Mouse (Mus musculus): ENCODE data around the gene Stoml1.
"Not testable (repeated sequence)": the region's sequence is repeated elsewhere in the genome, so short reads cannot be mapped to it uniquely, and the experiment has no call there.

The Stoml1 gene

DNA sequence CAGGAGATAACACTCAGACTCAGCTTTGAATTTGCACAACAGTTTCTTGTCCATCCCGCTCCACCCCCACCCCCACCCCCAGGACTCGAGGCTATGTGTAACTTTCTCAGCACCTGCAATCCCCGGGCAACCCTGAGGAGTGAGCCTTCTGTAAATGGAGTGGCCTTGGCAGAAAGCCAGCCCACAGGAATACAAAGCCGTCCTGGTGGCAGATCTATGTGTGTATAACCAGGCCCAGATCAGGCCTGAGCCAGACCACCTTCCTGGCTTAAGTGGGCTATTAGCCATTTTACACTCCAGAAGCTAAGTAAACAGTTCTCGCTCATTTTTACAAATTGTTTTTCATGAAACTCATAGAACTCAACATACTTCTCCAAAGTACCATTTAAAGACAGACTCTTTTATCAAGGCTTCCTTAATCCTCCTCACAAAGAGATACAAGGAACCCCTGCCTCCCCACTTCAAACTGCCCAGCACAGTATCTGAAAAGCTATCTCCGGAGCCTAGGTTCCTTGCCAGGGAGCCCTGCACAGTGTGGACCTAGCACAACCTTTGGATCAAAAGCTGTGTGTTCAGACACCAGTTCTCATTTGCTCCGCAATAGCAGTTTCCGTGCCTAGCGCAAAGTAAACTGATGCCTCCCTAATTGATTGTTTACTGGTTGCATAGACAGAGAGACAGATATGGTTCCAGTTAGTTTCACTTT, 11.0 kb upstream of the Stoml1 start:
- peak; percentile 56 for DNase-seq (ENCODE audit: low read depth, low spot score)

DNA sequence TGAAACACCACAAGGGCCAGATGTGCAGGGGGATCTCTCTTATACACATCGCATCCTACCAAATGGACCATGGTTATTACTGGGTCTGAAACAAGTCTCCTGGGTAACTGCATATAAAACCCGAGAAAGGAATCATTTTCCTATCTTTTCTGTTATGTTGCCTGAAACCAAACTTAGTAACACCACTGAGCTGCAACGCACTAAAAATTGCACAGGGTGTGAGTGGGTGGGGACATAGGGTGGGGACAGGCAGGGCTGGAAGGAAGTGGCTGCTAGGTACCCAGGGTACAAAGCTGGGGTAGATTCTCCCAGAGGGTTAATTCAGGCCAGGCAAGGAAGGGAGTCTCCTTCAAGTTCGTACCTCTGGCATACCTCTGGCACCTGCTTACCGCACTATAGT, 10.3 kb upstream of the Stoml1 start:
- DNase-seq (ENCODE audit: low read depth, low spot score) = no peak

DNA sequence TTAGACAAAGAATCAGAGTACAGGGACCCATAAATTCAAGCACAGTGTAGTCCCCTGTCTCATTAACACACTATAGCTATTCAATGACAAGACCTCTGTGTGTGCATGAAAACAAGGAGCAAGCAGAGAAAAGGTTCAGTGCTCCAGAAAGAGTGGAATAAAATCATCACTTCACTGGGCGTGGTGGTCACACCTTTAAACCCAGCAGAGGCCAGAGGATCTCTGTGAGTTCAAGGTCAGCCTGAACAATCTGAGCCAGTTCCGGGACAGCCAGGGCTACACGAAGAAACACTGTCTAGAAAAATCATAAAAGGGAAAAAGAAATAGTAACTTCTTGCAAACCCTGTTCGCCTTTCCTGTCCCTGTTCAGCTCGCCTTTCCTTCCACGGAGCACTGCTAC, 9.3 kb upstream of the Stoml1 start:
- DNase-seq (ENCODE audit: low read depth, low spot score) = no peak

DNA sequence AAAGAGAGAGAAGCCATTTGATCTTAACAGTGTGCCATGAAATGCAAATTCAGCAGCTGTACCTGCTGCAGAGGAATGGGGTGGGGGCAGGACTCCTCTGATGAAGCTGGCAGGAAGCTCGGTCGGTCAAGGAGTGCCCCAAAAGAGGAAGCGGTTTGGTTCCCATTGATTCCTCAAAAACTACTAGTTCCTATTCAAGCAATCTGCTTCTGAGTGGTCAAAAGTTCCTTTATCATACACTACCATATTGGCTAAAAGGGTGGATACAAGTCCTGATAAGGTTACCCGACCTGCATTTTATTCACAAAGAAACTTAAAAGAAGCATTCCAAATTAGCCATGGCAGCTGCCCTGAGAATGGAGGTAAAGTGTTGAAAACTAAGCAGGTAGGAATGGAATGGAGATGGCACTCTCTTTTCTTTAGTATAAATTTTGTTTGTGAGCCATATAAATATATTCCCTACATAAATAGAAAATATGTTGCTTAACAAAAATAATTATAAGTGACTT, 6.8 kb upstream of the Stoml1 start:
- DNase-seq (ENCODE audit: low read depth, low spot score) = no peak

DNA sequence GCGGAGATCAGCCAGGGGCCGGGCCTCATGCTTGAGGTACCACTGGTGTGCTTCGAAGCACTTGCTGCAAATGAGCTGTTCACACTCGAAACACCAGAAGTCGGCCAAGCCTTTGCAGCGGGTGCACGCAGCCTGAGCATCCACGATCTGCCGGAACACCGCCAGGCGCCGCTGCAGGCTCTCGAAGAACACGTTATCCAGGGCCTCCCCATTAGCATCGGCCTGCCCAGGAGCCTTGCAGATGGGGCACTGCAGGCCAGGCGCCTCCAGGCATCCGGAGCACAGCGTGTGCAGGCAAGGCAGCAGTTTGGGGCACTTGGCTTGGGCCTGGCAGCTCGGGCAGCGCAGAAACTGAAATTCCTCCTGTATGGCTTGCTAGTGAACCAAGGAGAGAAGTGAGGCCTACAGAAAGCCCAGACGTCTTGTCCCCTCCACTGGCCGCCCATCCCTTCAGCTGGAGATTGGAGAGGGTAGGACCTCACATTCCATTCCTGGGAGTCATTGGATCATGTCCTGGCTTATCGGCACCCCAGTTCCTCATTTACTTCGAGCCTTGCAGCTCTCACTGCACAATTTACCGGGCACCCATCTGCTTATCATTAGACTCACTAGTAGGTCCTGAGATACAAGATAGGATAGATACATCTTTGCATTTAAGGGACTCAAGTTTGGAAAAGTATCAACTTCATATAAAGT, 5.8 kb upstream of the Stoml1 start:
- DNase-seq (ENCODE audit: low read depth, low spot score) = peak; percentile 75

DNA sequence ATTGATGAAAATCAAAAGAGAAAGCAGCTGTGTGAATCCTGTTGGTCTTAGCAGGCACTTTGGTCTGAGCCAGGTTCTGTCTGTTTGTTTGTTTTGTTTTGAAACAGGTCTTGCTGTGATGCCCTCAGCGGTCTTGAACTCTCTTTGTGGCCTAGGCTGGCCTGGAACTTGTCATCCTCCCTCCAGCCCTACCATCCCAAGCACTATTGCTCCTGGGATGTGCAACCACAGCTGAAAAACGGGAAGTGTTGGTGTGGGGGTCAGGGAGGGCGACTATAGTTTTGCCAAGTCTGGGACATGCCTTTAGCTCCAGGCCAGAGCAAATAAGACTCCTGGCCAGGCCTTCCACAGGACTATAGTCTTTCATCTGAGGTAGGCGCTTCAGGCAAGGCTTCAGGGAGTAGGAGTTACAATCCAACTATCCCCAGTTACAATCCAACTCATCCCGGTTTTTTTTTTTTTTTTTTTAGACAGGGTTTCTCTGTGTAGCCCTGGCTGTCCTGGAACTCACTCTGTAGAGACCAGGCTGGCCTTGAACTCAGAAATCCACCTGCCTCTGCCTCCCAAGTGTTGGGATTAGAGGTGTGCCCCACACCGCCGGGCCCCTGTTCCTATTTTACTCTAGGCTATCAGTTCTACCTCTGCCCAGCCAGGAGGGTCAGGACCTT, 4.1 kb upstream of the Stoml1 start:
- DNase-seq (ENCODE audit: low read depth, low spot score) = no peak

DNA sequence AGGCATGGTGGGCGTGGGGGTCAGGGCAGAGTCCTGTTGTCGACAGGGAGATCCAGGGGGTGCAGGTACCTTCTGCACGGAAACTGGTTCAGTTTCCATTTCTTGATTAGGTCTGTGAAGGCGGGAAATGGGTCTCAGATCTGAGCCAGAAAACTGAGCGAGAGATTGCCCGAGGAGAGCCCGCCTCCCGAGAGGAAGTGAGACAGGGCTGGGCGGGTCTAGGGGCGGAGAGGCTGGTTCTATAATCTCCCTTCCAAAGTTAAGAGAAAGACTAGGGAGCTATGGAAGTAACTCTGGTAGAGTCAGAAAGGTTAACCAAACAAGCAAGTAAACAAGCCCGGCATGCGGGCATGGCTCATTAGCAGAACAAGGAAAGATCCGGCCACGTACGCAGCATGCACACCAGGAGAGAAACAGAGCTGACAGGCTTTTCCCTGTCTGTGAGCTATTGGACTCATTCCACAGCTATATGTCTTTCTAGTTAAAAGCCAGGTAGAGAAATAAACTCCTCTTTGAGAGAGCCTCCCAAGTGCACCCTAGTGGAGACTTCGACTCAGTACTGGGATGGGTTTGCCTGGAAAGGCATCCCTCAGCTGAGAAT, 3.3 kb upstream of the Stoml1 start, which contains the start of gene Pml:
Gene Pml (minus strand): TSS at position 195 of the 601 bp plus-strand sequence.
- peak; percentile 40 for DNase-seq (ENCODE audit: low read depth, low spot score)

DNA sequence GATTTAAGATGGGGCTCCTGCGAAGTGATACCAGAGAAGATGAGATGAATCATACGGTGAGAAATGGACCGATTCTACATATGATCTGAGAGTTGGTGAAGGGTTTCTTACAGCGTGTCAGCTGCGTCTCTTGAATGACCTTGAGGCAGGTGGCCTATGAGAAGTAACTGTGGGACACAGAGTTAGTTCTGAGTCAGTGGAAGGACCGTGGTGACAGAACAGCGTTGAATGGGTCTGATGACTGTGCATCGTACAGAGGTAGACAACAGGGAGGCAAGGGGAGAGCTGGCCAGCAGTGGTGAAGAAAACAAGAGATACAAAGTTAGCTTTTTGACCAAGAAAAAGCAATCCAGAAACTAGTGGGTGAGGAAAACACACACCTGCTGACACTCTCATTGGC, 2.6 kb upstream of the Stoml1 start:
- no peak for DNase-seq (ENCODE audit: low read depth, low spot score)

DNA sequence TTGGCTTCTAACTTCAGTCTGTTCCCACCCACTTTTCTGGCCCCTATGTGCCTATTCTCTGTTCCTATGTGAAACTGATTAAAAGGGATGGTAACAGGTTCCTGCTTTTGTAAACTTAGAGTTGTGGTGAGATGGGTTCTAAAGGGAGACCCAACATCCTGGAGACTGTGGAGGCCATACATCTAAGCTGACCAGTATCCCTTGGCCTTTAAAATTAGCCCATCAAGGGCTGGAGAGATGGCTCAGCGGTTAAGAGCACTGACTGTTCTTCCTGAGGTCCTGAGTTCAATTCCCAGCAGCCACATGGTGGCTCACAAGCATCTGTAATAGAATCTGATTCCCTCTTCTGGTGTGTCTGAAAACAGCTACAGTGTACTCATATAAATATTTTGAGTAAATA, 2.2 kb upstream of the Stoml1 start:
- not testable (repeated sequence) for DNase-seq (ENCODE audit: low read depth, low spot score)

DNA sequence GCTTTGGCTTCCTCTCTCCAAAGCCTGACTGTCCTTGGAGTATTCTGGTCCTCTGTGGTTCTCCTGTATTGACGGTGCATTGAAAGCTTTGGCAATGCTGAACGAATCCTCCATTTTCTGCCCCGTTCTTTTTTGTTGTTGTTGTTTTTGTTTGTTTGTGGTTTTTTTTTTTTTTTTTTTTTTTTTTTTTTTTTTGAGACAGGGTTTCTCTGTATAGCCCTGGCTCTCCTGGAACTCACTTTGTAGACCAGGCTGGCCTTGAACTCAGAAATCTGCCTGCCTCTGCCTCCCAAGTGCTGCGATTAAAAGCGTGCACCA, 800 bp downstream of the Stoml1 start:
- DNase-seq (ENCODE audit: low read depth, low spot score) = not testable (repeated sequence)

DNA sequence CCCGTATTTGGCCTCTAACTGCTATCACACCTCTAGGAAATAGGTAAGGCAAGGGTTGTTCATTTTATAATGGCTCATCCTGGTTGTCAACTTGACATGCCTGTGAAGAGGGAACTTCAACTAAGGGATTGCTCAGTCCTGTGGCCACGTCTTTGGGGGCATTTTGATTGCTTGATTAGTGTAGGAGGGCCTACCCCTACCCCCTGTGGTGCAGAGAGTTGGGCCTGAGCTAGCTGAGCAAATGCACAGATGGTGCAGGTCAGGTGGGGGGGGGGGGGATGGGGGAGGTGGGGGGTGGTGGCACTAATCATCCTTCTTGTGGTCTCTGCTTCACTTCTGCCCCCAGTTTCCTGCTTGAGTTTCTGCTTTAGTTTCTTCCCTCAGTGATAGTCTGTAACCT, 2.1 kb downstream of the Stoml1 start:
- no peak for DNase-seq (ENCODE audit: low read depth, low spot score)

DNA sequence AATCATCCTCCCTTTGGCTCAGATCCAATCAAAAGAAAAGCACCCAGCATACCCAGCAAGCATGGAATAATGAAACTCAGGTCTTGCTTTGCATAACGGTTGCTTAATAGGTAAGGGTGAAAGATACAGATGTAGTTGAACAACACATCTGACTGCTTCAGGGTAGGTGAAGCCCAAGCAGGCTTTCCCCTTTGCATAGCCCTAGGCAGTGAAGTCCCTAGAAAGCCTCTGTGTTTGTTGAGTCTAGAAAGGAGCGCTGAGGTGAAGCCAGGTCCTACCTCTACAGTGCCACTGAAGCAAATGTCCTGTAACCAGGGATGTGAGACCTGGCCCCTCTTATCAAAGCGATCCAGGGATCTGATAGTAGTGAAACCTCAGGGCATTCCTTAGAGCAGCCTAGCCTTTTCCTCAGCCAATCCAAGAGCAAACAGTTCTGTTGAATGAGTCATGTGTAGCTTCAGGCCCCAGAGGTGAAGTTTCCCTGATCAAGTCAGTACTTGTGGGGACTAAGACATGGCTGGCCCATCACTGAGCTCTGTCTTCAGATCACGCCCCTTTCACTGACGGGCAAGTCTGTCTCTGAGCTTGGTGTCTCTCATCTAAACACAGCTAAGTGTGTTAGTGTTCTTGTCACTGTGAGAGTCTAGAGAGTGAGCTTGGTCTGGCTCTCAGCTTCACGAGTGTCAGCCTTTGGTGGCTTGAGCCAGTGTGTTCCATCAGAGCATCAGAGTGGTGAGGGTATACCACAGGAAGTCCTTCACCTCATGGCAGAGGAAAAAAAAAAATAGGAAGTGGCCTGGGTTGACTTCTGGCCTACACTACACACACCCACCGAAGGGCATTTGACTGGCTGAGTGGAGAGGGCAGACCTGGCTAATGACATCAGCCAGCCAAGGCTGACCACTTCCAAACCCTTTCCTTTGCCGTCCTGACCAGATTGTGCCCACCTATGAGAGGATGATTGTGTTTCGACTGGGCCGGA, 3.0 kb downstream of the Stoml1 start:
- no peak for DNase-seq (ENCODE audit: low read depth, low spot score)

DNA sequence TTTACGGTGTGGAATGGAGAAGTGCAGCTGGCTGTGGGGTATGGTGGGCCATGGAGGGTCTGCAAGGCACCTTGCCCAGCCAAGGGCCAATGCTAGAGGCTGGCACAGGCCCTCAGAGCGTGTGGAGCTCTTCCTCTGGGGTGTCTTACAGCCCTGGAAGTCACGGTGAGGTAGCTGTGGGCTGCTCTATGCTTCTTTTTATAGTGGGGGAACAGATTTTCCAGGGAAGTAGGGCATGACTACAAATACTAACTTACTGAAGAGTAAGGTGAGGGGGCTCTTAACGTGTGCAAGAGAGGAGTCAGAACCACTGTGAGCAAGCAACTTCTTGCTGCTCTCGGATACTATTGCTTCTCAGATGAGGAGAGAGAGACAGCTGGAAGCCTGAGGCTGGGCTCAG, 9.5 kb downstream of the Stoml1 start:
- DNase-seq (ENCODE audit: low read depth, low spot score) = no peak

DNA sequence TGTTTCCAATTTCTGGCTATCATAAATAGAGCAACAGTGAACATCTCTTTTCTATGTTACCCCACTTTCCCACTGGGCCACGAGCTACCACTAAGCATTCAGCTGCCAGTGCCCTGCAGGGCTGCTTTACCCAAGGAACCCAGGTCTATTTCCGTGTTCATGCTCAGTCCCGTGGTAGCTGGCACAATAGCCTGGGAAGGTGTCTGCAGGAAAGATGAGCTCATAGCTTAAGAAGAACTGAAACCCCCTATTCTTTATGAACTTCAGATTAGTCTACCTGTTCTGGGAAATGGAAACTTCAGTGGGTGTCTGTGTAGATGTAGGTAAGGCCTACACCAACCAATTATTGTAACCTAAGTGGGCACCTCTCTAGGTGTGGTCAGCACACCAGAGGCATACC, 12.4 kb downstream of the Stoml1 start:
- no peak for DNase-seq (ENCODE audit: low read depth, low spot score)

DNA sequence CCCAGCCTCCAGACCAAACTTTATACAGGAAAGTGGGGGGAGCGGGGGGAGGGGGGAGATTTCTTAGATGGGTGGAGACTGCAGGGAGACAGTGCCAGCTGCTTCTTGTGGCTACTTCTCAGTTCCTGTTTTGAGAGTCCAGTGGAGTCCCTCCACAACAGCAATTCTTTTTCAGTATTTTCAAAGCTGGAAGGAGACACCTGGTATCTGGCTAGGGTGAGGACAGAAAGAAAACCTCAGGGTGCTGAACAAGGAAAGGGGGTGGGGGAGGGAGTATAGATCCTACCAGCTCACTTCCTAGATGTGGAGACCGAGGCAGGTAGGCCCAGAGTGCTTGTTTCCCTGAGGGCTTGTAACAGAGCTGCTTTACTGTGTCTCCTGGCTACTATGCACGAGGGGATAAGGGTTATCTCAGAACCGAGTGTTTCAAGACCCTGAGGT, 13.6 kb downstream of the Stoml1 start:
- DNase-seq (ENCODE audit: low read depth, low spot score) = no peak

DNA sequence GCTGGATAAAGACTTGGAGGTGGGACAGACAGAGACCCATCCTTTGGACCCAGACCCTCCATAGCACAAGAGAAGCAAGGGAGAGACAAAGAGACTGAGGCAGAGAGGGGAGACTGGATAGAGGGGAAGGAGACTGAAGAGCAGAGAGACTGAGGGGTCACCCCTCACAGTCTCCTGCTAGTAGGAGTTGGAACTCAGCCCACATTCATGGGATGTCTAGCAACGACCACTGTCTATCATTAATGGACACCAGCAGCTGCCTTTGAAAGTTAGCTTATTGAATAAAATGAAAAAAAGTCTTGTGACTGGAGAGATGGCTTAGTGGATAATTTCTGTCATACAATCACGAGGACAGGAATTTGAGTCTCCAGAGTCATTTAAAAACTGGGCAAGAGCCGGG, 14.1 kb downstream of the Stoml1 start:
- no peak for DNase-seq (ENCODE audit: low read depth, low spot score)

DNA sequence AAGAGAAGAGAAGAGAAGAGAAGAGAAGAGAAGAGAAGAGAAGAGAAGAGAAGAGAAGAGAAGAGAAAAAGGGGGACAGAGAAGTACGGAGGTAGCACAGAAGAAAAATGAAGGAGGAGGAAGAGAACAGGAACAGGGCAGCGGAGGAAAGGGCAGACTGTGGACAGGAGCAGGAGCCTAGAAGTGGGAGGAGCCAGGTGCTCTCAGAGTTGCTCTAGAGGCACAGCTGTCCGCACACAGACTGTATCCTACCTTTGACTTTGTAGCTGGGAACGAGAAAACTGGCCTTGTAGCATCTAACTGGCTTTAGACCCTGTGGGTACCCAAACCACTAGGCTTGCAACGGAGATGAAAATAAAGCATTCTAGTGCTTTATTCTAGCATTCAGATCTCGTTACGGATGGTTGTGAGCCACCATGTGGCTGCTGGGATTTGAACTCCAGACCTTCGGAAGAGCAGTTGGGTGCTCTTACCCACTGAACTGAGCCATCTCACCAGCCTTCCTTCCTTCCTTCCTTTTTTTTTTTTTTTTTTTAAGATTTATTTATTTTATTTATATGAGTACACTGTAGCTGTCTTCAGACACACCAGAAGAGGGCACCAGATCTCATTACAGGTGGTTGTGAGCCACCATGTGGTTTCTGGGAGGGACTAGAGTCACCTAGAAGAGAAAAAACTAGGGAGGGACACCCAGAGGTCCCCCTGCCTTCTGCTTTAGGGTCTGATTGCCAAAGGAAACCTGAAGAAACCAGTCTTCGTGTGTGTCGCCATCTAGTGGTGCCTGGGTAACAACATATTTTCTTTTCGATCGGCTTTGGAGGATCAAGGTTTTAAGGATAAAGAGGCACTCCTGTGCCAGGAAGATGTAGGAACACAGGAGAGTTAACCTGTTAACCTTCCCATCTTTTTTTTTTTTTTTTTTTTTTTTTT, 15.7 kb downstream of the Stoml1 start:
- DNase-seq (ENCODE audit: low read depth, low spot score) = peak; percentile 77

DNA sequence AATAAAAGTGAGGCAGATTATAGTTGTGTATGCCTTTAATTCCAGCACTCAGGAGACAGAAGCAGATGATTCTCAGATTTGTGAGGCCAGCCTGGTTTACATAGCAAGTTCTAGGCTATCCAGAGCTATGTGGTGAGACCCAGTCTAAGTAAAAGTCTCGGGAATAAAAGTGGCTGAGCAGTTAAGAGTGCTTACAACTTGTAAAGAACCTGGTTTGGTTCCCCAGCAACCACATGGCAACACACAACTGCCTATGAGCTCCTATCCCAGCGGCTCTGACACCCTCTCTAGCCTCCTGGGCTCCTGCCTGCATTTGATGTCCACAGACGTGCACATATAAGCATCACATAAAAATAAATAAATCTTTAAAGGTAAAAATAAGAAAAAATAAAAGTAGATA, 17.1 kb downstream of the Stoml1 start:
- DNase-seq (ENCODE audit: low read depth, low spot score) = no peak

DNA sequence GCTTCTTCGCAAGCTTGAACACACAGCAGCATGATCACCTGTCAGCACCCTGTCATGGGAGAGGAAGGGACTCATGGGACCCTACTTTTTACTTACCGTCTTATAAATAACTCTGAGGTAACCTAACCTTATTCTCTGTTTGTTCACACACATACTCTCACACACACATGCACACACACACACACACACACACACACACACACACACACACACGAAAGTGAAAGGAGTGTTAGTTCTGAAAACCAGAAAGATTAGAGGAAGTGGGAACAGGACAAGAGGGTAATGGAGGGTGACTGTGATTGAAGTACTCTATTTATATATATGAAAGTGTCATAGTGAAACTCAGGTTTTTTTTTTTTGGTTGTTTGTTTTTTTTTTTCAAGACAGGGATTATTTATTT, 18.1 kb downstream of the Stoml1 start:
- no peak for DNase-seq (ENCODE audit: low read depth, low spot score)

DNA sequence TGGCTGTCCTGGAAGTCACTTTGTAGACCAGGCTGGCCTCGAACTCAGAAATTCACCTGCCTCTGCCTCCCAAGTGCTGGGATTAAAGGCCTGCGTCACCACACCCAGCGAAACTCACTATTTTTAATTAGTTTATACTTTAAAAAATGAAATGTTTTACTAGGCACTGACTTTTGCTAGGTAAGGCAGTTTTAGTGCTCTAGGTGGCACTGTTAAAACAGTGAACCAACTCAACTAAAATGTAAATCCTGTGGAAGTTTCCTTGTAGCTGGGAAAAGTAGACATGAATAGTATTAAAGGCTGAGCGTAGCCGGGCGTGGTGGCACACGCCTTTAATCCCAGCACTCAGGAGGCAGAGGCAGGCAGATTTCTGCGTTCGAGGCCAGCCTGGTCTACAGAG, 18.6 kb downstream of the Stoml1 start:
- DNase-seq (ENCODE audit: low read depth, low spot score) = not testable (repeated sequence)

Data from forelimb bud, embryonic 11.5 days (tissue).